Mouse (Mus musculus) G1E (cell line): Measurements from ENCODE around the gene 0610009B22Rik.

Source experiments
- CTCF ChIP-seq: IDR thresholded peaks from 2 replicates; pipeline ENCODE4 v1.5.1; 2012; ENCODE audit warnings: low read depth, low read length, inconsistent platforms, mixed read lengths
- TAL1 ChIP-seq: conservative IDR thresholded peaks from 2 replicates; pipeline ENCODE4 v1.6.1; 2012; ENCODE audit warnings: low read depth, low read length, inconsistent platforms, mixed read lengths

DNA sequence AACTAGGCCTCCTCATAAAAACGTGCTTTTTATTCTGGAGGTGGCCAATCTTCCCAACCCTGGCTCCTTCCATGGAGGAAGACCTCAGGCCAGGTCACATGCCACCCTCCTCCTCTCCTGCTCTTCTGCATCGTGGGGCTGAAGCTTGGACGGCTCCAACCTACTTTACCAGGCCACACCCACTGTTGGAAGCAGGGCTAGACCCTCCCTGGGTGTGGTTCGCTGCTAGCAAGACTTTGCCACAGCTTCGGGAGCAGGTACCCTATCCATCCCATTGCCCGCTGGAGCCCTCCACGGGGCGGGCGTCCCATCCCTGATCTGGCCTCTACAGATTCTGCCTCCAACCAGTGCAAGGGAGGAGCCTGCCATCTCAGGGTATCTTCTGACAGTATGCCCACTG, 45.5 kb downstream of the 0610009B22Rik start:
- TF ChIP-seq CTCF (no peak), TAL1 (no peak)
